7 mouse cellular contexts compared by ENCODE assay signal in the genomic region with DNA sequence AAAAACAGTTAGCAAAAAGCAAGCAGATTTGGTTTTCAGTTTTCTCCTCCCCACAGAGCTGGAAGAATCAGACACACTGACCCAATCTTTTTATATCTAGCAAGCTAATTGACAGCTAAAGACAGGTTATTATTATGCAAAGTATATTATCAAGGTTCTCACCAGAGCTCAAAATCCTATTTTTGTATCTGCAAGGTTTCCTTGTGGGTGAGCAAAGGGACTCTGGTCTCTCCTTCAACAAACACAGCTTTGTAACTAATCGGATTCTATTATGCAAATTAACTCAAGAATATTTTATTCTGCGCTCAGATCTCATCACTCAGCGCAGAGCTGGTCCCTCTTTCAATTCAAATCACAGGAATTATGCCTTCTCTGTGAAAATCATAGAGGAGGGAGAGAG.
DNase-seq lines count a peak whose midpoint lies in the region; TF ChIP-seq lines count a peak whose summit lies in the region.
"Not testable (repeated sequence)": the region's sequence is repeated elsewhere in the genome, so short reads cannot be mapped to it uniquely, and the experiment has no call there.

No protein-coding gene starts in this region.

- intact Hi-C loops in heart, postnatal 10 days (cut with DNase I); left cerebral cortex, postnatal 25 days (cut with DNase I): not testable (repeated sequence)

- not testable (repeated sequence) for TF ChIP-seq POLR2A in kidney, adult 2 months (IDR thresholded peaks at IDR 0.05; ENCODE audit: low read depth, low read length)

- not testable (repeated sequence) for H3K27me3 ChIP-seq in kidney, adult 2 months (replicated peaks; ENCODE audit: control insufficient read depth, insufficient read depth, low read length)

- not testable (repeated sequence) for TF ChIP-seq CTCF in kidney, adult 2 months (conservative IDR thresholded peaks at IDR 0.05; ENCODE audit: insufficient read depth, insufficient read length, low read depth, low read length)

- H3K27ac ChIP-seq in kidney, adult 2 months (ENCODE audit: insufficient read depth, low read depth, low read length) = not testable (repeated sequence)

- DNase-seq in cerebellum, adult 9-10 months = peak; percentile 31
- peak; percentile 16 to 26 for DNase-seq in heart, postnatal 10 days
- peak; percentile 47 for DNase-seq in kidney, adult 2 months
- peak; percentile 19 for DNase-seq in kidney, postnatal 14 days
- DNase-seq in layer of hippocampus, postnatal 14 days (ENCODE audit: low spot score in 2 of 2) = peak; percentile 13 to 55
- peak; percentile 38 to 45 for DNase-seq in left cerebral cortex, postnatal 25 days (ENCODE audit: low spot score in 2 of 2)
- peak; percentile 32 for DNase-seq in testis, postnatal 10 days (ENCODE audit: low spot score)

- not testable (repeated sequence) for H3K4me3 ChIP-seq in kidney, adult 2 months (ENCODE audit: insufficient read depth, low read depth, low read length)

- 66% methylated on average over 2 of the region's 3 CpGs for WGBS in kidney, adult 2 months

- H3K4me1 ChIP-seq in kidney, adult 2 months (ENCODE audit: control insufficient read depth, insufficient read depth, low read length) = not testable (repeated sequence)

- not testable (repeated sequence) for H3K36me3 ChIP-seq in kidney, adult 2 months (ENCODE audit: control insufficient read depth, insufficient read depth, low read length)
